Mouse (Mus musculus) adipocyte (in vitro differentiated cells): Measurements from ENCODE around the gene Eefsec.

Experiments
- DNase-seq: peaks from one replicate; pipeline ENCODE4 v3.0.0-alpha.2; 2016; ENCODE audit warnings: low spot score

The Eefsec gene

DNA sequence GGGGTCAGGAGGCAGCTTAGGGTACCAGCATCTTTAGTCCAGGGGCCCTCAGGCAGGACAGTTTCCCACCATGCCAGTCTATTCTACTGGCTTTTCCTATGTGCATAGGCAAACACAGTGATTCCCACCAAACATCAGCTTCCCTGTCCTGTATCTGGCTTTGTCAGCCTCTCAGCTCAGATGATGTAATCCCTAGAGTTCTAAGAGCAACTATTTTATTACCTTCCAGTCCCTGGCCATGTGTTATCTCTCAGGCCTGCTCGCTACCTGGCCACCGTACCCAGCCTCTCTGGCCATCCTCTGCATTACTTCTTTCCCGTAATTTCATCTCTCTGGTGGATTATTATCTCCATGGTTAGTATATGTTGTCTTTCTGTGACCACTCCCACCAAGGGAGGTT, 185.7 kb downstream of the Eefsec start:
- no peak for DNase-seq

DNA sequence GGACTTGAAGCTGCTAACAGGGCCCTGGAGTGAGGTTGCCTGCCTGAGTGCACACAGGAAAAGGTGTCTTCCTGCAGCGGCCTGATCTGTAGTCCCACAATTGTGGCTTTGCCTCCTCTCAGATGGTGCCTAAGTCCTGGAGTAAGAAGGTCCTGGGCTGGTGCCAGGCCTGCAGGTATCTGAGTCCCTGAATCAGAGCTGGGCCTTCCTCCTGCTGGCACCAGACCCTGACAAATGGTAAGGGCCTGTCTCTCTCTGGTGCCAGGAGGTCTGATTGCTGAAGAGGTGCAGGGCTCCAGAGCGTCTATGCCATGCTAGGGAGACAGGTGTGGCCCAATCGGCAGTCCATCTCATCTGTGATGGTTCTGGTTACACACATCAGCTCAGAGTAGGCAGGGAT, 186.7 kb downstream of the Eefsec start:
- no peak for DNase-seq

DNA sequence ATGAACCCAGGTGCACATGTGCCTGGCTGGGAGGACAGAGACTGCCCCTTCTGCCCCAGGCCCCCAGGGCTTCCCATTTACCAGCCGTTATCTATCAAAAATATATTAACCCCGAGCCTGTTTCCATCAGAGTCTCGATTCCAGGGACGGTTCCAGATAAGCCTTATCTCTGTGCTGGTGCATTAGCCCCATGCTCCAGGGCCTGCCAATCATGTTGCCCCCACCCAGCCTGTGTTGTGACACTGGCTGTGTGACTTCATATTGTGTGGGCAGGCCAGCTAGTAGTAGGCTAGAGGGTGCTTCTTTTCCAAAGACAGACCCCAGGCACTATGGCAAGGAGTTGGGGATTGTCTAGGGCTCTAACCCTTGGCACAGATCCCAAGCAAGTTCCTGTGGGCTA, 190.9 kb downstream of the Eefsec start:
- DNase-seq: no peak

DNA sequence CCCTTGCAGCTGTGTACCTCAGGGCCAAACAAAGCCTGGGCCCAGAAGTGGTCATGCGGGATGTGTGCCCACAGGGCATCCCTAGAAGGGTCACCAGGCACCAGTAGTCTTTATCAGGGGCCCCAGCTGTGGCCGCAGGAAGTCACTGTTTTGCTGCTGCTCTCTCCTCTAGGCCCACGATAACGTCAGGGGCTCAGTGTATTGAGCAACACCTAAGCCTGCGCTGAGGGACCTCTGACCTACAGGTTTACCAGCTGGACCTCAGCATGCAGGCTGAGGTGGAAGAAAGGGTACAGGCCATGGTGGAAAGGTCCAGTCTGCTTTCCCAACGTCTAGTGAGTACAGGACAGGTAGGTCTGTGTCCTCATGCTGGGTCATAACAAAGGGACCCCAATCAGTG, 192.3 kb downstream of the Eefsec start:
- no peak for DNase-seq

DNA sequence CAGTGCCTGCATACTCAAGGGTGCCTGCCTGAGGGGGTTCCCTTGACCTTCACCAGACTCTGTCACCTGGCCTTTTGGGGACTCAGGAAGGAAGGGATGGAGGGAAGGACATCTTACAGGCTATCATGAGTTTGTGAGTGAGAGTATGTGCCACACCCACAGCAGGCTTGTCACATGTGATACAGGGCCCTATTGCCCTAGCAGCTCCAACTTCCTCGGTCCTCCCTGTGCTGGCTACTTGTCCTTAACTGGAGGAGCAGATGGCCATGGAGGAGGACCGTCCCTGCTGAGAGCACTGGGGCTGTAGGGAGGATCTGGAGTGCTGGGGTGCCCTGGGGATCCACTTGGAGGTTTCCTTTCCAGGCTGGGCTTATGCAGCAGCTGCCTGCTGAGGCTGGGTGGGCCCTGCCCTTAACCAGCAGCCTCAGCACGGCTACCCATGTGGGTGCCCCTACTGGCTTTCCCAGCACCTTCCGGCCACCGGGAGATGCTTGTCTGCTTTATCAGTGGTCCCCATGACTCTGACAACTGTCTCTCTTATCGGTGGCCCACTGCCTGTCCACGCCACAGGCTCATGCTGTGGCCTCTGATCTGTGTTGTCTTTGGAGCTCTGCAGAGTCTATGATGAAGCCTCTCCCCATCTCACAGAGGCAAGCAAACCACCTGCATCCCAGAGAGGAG, 194.4 kb downstream of the Eefsec start:
- DNase-seq: no peak

DNA sequence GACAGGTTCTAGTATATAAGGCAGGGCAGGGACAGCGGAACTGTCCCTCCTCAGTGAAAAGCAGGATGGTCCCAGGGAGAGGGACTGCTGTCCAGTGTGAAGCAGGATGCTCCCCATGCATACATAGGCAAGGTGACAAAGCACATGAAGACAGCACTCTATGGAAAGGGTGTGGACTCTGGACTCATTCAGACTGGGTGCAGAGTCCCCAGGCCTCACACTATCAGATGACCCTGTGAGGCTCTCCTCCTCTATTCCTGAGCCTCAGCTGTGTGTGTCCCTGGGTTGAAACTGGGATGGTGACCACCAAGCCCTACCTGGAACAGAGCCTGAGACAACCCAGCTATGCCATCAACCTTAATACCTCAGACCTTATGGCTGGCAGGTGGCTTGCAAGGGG, 194.9 kb downstream of the Eefsec start:
- no peak for DNase-seq

DNA sequence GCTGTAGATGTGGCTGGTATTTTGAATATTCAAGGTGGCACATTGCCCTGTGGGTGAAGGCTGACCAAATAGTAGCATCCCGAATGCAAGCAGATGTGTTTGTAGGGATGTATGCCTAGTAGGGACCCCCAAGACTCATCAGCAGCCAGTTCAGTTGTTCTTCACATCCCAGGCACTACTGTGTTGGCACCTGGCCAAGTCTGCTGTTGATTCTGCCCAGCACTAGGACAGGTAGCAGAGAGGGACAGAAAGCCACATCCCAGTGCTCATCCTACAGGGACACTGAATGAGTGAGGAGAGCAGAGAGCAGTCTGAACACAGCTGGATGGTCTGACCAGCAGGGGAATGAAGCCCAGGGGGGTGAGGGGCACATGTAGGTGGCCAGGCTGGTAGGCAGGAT, 197.1 kb downstream of the Eefsec start:
- no peak for DNase-seq

DNA sequence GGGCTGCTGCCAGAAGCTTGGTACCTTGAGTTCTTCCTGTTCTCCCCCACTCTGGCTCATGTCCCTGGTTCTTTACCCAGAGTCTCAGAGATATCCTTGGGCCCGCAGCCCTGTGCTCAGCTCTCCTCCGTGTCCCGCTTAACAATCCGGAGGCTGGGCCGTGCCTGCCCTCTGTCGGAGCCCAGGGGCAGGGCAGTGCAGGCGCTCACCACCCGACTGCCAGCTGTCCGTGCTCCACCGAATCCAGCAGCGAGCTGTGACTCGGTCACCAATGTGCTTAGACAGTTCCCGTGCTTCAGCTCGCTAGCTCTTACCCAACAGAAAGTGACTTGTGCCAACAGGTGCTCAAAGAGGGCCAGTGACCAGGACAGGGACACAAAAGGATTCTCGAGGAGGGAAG, 203.7 kb downstream of the Eefsec start:
- DNase-seq: peak; percentile 22

DNA sequence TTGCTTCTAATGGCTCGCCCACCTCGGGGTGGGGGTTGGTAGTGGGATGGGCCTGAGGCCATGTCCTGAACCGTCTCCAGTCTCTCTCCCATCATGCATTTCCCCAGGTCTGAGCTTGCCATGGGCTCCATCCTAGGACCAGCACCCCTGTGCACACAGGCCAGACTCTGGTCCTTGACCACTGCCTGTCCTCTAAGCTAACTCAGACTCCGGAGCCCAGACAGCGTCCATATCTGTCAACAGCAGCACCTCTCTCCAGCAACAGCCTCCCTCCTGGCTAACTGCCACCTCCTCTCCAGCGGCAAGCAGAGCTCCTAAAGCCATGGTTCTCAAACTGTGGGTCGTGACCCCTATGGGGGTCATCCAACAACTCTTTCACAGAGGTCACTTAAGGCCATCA, 209.8 kb downstream of the Eefsec start:
- no peak for DNase-seq

DNA sequence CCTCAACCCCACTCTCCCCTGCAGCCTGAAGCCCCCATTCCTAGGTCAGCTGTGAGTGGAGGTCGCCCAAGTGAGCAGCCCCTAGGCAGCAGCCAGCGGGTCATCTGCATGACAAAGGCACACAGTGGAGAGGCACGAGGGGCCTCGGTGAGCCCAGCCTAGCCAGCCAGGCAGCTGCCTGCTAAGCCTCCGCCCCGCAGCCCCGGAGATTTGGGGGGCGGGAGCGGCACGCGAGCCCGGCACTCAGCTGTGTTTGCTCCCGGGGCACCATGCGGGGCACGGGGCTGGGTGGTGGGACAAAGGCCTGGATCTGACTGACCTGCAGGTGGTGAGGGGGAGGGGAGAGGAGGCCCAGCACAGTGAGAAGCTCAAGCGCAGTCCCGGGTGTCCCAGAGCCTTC, 210.4 kb downstream of the Eefsec start:
- DNase-seq: no peak

DNA sequence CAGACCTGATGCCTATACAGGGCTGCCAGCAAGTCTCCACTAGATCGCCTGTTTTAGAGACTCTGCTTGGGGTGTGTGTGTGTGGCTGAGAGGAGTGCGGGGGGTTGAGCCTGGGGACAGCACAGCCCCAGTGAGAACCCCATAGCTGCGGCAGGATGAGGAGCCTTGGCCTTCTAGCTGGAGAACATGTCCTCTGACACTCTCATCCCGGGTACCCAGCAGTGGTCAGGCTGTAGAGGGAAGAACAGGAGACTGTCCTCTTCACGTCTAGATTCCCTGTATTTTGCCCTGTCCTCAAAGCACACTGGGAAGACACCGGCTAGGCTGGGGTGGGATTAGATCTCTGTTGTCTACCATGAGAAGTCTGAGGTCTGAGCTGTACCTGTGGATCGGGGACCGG, 210.9 kb downstream of the Eefsec start:
- no peak for DNase-seq

DNA sequence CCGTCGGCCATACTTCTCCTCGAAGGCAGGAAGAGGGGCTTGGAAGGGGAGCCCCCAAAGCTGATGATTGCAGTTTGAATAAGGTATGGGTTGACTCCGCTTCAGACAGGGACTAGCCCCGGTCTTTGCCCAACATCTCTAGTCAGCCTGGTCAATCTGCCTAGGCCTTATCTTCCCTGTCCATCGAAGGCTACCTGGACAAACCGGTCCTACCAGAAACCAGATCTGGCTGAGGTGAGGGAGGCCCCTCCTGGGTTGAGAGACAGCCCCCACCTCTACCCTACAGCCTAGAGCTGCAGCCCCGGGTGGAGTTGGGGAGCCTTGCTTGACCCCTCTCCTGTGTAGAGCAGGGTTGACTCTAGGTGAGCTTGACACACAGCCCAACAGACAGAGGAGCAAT, 212.3 kb downstream of the Eefsec start:
- no peak for DNase-seq

DNA sequence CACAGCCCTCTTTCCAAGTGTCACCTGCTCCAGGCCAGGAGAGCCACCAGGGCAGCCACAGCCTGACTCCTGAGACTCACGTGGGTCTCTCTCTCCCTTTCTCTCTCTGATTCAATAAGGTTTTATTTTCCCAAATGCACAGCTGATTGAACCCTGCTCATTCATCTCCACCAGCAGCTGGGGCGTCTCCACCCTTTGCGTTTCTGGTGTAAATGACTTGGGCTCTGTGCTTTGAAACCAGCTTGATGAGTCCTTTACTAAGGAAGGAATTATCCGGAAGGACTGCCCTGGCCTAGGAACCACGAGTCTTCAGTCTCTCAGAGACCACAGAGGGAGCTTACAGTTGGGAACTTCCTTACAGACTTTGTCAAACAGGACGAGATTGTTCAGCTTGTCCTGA, 214.1 kb downstream of the Eefsec start:
- no peak for DNase-seq

DNA sequence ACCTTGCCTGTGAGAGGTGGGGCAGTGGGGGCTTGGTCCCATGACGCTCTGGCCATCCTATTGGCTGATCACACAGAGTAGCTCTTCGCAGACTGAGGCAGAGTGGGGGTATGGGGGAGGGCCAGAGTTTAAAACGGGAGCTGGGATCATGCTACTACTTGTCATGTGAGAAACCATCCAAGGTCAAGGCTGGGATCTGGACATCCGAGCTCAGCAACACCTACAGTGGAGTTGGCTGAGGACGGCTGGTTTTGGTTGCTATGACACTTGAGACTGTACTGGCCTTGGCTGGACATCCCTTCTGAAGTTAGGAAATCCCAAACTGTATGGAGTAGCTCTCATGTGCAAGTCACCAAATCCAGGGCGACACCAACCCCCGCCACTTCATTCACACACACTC, 214.5 kb downstream of the Eefsec start:
- no peak for DNase-seq

DNA sequence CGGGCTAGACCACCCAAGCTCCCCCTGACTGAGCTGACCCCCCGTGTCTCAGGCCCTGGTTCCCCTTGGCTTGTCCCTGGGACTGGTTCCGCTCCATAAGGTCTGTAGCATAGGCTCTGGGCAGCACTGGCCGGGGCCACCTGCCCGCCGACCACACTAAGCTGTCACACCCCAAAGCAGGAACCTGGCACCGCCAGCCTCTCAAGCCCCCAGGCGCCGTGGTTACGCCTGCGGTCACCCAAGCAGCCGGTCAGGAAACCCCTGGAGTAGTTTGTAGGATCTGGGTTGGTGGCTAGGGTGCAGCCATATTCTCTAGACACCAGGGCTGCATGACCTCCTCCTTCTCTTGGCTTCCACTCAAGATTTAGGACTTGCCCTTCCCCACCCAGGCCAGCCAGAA, 217.1 kb downstream of the Eefsec start:
- DNase-seq: no peak

DNA sequence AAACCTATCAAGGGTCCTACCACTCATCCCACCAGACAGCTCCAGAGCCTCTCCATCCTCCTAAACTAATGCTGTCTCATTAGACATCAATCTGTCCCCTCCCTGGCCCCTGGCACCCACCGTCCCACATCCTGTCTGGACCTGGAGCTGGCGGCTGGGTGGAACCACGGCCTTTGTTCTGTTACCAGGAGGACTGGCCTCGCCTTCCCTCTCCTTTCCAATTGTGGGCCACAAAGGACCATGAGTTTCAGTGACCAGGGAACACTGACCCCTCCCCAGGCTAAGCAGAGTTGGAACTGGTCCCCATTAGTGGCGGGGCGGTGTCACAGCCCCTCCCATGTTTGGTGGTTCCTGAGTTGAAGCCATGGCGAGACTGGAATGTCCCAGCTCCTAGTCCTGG, 218.8 kb downstream of the Eefsec start:
- DNase-seq: no peak

DNA sequence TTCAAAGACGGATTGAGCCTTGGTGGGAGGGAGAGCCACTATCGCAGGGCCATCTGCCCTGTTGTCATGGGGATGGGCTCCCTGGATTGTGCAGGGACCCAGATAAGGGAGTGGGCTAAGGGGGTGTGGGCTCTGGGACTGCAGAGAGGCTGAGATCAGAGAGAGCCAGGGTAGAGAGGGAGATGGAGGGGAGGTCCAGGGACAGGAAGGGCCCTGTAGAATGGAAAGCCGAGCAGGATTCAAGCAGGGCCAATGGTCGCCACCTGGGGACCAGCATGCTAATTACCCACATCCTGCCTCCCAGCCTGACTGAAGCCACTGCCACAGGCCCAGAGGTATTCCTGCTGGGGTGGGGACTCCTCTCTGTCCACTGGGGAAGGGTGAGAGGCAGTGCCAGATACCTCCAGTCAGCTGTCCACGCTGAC, 219.8 kb downstream of the Eefsec start:
- DNase-seq: no peak

DNA sequence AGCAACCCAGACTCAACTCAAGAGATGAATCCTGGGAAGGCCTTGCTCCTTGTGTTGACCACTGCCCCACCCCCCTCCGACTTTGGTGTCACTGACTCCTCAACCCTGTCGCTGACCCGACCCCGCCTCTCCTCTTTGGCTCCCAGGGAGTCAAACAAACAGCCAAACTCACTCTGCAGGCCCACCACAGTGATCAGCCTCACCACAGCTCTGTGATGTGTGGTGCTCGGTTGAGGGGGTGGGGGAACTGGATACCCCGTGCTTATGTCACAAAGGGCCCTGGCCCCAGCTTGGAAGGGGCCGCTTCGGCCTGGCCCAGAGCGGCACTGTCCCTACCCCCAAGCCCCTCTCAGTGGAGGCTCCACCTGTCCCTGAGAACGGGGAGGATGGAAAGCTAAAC, 224.4 kb downstream of the Eefsec start, which contains the start of gene Dnajb8:
TSS of gene Dnajb8 (plus strand) at position 301 of the 400 bp plus-strand sequence.
- no peak for DNase-seq

DNA sequence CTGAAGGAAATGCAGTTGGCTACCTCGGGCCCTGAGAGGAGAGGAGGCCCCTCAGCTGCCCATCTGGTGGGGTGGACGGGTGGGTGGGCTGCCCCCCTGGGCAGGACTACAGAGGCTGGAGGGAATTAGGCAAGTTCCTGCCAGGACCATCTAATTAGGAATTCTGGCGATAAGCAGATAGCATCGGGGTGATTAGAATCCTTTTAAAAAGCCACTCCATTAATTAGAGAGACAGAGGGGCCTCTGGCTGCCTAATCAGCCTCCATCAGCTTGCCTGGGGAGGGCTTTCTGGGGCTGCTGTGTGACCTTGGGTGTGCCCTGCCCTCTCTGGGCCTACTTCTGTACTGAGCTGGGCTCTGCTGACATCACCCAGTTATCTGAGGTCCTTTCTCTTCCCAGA, 227.2 kb downstream of the Eefsec start:
- no peak for DNase-seq

DNA sequence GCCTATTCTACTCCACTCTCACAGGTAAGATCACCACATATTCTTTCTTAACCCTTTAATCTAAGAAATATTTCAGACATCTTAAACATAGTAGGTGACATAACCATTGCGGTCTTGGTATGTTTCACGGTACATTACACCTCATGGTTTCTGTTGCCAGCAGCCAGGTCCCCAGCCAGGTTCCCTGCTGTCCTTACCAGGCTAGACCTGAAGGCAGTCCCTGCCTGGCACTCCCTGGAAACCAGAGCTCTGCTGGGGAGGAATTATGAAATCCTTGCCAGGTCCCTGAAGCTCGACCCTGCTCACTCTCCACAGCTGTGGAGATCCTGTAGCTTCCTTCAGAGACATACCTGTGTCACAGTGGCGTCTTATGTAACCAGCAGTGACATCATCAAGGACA, 230.1 kb downstream of the Eefsec start:
- no peak for DNase-seq

DNA sequence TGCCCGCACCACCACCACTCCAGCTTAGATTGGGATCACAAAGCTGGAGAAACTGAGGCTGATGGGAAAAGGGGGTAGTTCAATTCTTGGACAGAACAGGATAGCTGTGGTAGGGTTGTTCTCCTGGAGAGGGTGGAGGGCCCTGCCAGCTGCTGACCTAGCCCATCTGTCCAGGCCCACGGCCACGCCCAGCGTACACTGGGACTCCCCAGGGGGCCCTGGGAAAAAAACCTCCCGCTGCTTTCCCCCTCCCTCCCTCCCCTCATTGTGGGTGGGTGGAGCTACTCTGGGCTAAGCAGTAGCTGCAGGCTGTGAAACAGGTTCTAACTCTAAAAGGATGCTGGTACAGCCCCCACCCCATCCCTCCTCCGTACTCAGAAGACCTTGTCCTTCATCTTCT, 230.5 kb downstream of the Eefsec start:
- no peak for DNase-seq

DNA sequence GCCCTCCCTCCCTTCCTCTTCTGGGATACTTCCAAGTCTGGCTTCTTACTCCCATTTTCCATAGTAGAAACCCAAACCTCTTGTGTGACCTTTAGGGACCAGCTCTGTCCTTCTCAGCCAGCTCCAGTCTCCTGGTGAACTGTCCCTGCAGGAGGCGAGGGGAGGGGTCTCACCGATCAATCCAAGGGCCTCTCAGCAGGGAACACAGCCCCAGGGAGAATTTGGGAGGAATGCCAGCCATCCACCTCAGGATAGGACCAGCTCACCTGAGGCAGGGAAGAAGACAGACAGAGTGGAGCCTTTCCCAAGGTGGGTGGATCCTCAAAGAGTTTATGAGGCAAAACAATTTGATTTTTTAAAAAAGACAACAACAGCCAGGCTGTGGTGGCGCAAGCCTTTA, 236.2 kb downstream of the Eefsec start:
- no peak for DNase-seq

DNA sequence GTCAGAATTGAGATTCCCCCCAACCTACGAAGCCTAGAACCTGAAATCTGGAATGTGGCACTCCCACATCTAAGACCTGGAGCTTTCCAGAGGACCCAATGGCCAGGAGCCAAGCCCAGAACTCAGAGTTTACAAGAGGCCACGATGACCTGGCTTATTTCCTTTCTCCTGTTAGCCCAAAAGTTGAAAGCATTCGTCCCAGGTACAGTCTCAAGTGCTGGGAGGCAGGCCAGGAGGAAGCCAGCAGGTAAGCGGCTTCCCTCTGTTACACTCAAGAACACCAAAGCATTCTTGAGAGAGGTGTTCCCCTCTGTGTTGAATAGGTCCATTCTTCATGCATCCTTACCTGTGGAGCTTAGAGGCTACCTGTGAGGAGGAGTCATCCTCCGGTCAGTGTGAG, 236.9 kb downstream of the Eefsec start:
- no peak for DNase-seq

DNA sequence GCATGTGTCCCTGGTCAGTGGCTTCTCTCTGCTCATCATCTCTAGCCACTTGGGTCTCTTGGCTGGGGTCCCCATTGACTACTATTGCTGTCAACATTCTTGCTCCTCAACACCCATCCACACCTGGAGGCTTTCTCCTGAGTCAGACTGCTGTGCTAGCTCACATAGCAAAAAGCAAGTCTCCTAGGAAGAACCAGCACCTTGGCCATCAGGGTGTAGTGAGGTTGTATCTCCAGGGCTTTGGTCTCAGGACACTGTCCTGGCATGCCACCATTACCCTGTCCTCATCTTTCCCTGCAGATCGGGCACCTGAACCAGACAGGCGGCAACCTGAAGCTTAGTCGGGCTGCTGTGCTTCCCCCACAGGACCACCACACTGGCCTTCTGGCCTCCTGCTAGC, 238.0 kb downstream of the Eefsec start:
- no peak for DNase-seq
